Mouse (Mus musculus): ENCODE results near the gene Tyw3. TPM values are rescaled to one million over a fixed set of nuclear protein-coding genes. Genes with fewer than 3 reads are reported as not detected.

Tyw3 gene
- polyA plus RNA-seq, 1 experiment, result 2.9 TPM

- no peaks in the 10 kb centered on the region for H3K27me3 ChIP-seq (ENCODE audit: control insufficient read depth, insufficient read depth, insufficient read length)
- H3K4me2 ChIP-seq (ENCODE audit: low read depth), result no peak overlapping the region
- no peak overlapping the region for H3K4me3 ChIP-seq
- no peak for TF ChIP-seq MYOD1 (IDR thresholded peaks at IDR 0.05; ENCODE audit: control insufficient read depth in 1 of 3, insufficient read length in 2 of 3, low read depth in 2 of 3)
- no peak for TF ChIP-seq TCF12 (IDR thresholded peaks at IDR 0.05; ENCODE audit: insufficient read depth, poor library complexity, severe bottlenecking)
- no peak for TF ChIP-seq REST (IDR thresholded peaks at IDR 0.05; ENCODE audit: insufficient read depth, insufficient read length)
- no peaks in the 10 kb centered on the region for H3K36me3 ChIP-seq (ENCODE audit: control insufficient read depth, insufficient read depth)
- H3K79me2 ChIP-seq (ENCODE audit: control insufficient read depth, insufficient read depth), result no peaks in the 10 kb centered on the region
- H3ac ChIP-seq (ENCODE audit: control insufficient read depth, insufficient read length), result no peak overlapping the region
Observed at GRCm38 (mm10) chr3:154562192-154562591, 34.7 kb downstream of the Tyw3 start.

GRCm38 (mm10) chr3:154551035-154551411, 45.9 kb downstream of the Tyw3 start:
- no peaks in the 10 kb centered on the region for H3K79me2 ChIP-seq (ENCODE audit: control insufficient read depth, insufficient read depth)
- no peaks in the 10 kb centered on the region for H3K36me3 ChIP-seq (ENCODE audit: control insufficient read depth, insufficient read depth)
- no peak overlapping the region for H3K4me3 ChIP-seq
- no peak overlapping the region for H3K4me2 ChIP-seq (ENCODE audit: low read depth)
- TF ChIP-seq E2F4 (IDR thresholded peaks at IDR 0.05; ENCODE audit: insufficient read depth) (no peak), POLR2AphosphoS2 (IDR thresholded peaks at IDR 0.05; ENCODE audit: insufficient read length, low read depth) (no peak), MAX (IDR thresholded peaks at IDR 0.05; ENCODE audit: low read depth) (no peak), TCF3 (IDR thresholded peaks at IDR 0.05; ENCODE audit: insufficient read length, low read depth) (no peak), CEBPB (IDR thresholded peaks at IDR 0.05; ENCODE audit: insufficient read depth, poor library complexity, severe bottlenecking) (no peak), MYOG (IDR thresholded peaks at IDR 0.05; ENCODE audit: control insufficient read depth in 1 of 3, insufficient read depth in 1 of 3, insufficient read length in 2 of 3, low read depth in 2 of 3) (no peak), USF1 (IDR thresholded peaks at IDR 0.05; ENCODE audit: low read depth) (no peak), POLR2A (IDR thresholded peaks at IDR 0.05; ENCODE audit: insufficient read length, low read depth) (no peak), SRF (IDR thresholded peaks at IDR 0.05; ENCODE audit: control insufficient read depth, insufficient read length, low read depth) (no peak), TCF12 (IDR thresholded peaks at IDR 0.05; ENCODE audit: insufficient read depth, poor library complexity, severe bottlenecking) (no peak), MYOD1 (IDR thresholded peaks at IDR 0.05; ENCODE audit: control insufficient read depth in 1 of 3, insufficient read length in 2 of 3, low read depth in 2 of 3) (no peak), REST (IDR thresholded peaks at IDR 0.05; ENCODE audit: insufficient read depth, insufficient read length) (no peak)
- no peak overlapping the region for H3ac ChIP-seq (ENCODE audit: control insufficient read depth, insufficient read length)
- H3K27me3 ChIP-seq (ENCODE audit: control insufficient read depth, insufficient read depth, insufficient read length), result no peaks in the 10 kb centered on the region

GRCm38 (mm10) chr3:154550326-154551034, 46.4 kb downstream of the Tyw3 start:
- H3K4me3 ChIP-seq, result no peak overlapping the region
- H3K36me3 ChIP-seq (ENCODE audit: control insufficient read depth, insufficient read depth), result no peaks in the 10 kb centered on the region
- H3K27me3 ChIP-seq (ENCODE audit: control insufficient read depth, insufficient read depth, insufficient read length), result no peaks in the 10 kb centered on the region
- no peaks in the 10 kb centered on the region for H3K79me2 ChIP-seq (ENCODE audit: control insufficient read depth, insufficient read depth)
- TF ChIP-seq USF1 (IDR thresholded peaks at IDR 0.05; ENCODE audit: low read depth) (no peak), MYOD1 (IDR thresholded peaks at IDR 0.05; ENCODE audit: control insufficient read depth in 1 of 3, insufficient read length in 2 of 3, low read depth in 2 of 3) (no peak), MYOG (IDR thresholded peaks at IDR 0.05; ENCODE audit: control insufficient read depth in 1 of 3, insufficient read depth in 1 of 3, insufficient read length in 2 of 3, low read depth in 2 of 3) (no peak), POLR2AphosphoS2 (IDR thresholded peaks at IDR 0.05; ENCODE audit: insufficient read length, low read depth) (no peak), E2F4 (IDR thresholded peaks at IDR 0.05; ENCODE audit: insufficient read depth) (no peak), TCF3 (IDR thresholded peaks at IDR 0.05; ENCODE audit: insufficient read length, low read depth) (no peak), REST (IDR thresholded peaks at IDR 0.05; ENCODE audit: insufficient read depth, insufficient read length) (no peak), MAX (IDR thresholded peaks at IDR 0.05; ENCODE audit: low read depth) (no peak), TCF12 (IDR thresholded peaks at IDR 0.05; ENCODE audit: insufficient read depth, poor library complexity, severe bottlenecking) (no peak), SRF (IDR thresholded peaks at IDR 0.05; ENCODE audit: control insufficient read depth, insufficient read length, low read depth) (no peak), POLR2A (IDR thresholded peaks at IDR 0.05; ENCODE audit: insufficient read length, low read depth) (no peak)
- no peak overlapping the region for H3K4me2 ChIP-seq (ENCODE audit: low read depth)
- no peak overlapping the region for H3ac ChIP-seq (ENCODE audit: control insufficient read depth, insufficient read length)

- H3ac ChIP-seq (ENCODE audit: control insufficient read depth, insufficient read length), result no peak overlapping the region
- H3K79me2 ChIP-seq (ENCODE audit: control insufficient read depth, insufficient read depth), result no peaks in the 10 kb centered on the region
- H3K4me2 ChIP-seq (ENCODE audit: low read depth), result no peak overlapping the region
- H3K36me3 ChIP-seq (ENCODE audit: control insufficient read depth, insufficient read depth), result no peaks in the 10 kb centered on the region
- TF ChIP-seq TCF3 (IDR thresholded peaks at IDR 0.05; ENCODE audit: insufficient read length, low read depth), result no peak
- no peak for TF ChIP-seq USF1 (IDR thresholded peaks at IDR 0.05; ENCODE audit: low read depth)
- TF ChIP-seq E2F4 (IDR thresholded peaks at IDR 0.05; ENCODE audit: insufficient read depth), result no peak
- TF ChIP-seq REST (IDR thresholded peaks at IDR 0.05; ENCODE audit: insufficient read depth, insufficient read length), result no peak
- TF ChIP-seq POLR2A (IDR thresholded peaks at IDR 0.05; ENCODE audit: insufficient read length, low read depth), result no peak
- TF ChIP-seq TCF12 (IDR thresholded peaks at IDR 0.05; ENCODE audit: insufficient read depth, poor library complexity, severe bottlenecking), result no peak
- no peak for TF ChIP-seq MYOG (IDR thresholded peaks at IDR 0.05; ENCODE audit: control insufficient read depth in 1 of 3, insufficient read depth in 1 of 3, insufficient read length in 2 of 3, low read depth in 2 of 3)
- no peak overlapping the region for H3K4me3 ChIP-seq
- no peaks in the 10 kb centered on the region for H3K27me3 ChIP-seq (ENCODE audit: control insufficient read depth, insufficient read depth, insufficient read length)
Observed at GRCm38 (mm10) chr3:154548868-154549301, 48.0 kb downstream of the Tyw3 start.

Data from myocyte (in vitro differentiated cells).